Mouse (Mus musculus): ENCODE results near the gene Stard7.

The Stard7 gene

DNA sequence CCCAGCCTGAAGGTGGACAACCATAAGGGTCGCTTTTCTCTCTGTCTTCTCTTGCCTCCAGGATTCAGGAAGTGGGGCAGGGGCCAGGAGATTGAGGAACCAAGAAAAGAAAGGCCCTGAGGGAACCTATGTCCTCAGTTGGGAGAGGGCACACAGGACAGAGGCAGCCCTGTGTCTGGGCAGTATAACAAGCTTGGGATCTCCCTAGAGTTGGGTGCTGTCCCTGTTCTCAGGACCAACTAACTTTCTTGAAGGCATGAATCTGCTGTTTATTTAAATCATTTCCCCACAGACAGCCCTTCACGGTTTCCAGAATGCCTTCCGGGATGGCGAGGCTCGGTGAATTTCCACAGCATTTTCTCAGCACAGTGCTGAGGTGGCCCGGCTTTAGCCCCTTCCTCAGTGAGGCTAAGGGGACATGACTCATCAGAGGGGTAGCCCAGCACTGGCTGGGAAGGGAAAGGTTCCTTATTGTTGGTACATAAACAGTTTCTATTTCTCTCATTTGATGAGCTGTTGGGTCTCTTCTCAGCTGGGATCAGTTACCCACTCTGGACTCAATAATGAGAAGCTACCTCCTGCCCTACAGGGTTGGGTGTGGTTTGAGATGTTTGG is 52.8 kb downstream of the Stard7 start:
- DNase-seq (ENCODE audit: extremely low spot score): no peak

- DNase-seq (ENCODE audit: extremely low spot score): no peak
Observed at GRCm38 (mm10) chr2:127323667-127324066, 53.6 kb downstream of the Stard7 start.

DNA sequence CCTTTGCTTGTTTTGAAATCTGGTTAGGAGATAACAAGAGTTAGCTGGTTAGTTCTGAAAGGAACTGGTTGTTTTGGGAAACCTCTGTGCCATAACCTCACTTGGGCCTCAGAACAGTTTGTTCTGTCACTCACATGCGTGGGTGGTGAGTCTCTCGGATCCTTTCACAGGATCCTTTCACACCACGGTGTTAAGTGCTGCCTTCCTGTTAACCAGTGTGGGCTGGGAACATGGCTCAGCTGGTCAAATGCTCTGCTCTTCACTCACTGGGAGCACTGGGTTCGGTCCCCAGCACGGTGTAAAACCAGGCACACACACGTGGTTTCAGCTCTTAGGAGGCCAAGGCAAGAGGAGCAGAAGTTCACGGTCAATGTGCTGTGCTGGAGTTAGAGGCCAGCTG is 54.4 kb downstream of the Stard7 start:
- no peak for DNase-seq (ENCODE audit: extremely low spot score)

GRCm38 (mm10) chr2:127328090-127328851 is 58.3 kb downstream of the Stard7 start:
- DNase-seq (ENCODE audit: extremely low spot score): no peak

DNA sequence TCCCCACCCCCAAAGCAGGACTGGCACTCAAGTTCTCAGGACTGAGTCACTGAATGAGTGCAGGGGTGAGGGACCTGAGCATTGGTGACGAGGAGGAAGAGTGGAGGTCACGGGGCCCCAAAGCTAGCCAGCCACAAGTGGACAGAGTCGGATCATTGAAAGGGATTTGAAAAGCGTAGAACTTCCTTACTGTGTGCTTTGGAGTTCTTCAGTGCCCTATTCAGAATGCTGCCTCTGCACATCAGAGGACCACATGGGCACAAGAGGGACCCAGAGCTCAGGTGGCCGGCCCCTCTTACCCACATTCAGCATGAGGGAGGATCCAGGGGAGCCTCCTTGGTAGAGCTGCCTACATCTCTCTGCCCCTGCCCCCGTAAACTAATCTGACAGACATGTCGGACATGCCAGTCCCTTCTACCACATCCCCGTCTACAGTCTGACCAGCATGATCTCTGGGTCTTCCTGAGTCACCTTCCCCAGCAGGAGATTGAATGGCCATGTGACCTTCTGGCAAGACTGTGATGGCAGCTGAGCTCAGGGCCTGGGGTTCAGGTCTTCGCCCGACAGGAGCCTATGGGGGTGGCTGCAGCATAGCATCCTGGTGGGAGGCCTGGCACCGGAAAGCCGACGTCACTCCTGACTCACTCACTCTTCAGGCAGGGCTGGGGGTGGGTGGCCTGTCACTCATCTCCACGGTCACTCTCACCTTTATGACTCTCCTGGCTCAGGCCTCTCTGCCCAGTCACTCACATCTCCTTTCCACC is 63.0 kb downstream of the Stard7 start:
- DNase-seq (ENCODE audit: extremely low spot score): no peak

- no peak for DNase-seq (ENCODE audit: extremely low spot score)
Observed at GRCm38 (mm10) chr2:127333945-127334603, 64.1 kb downstream of the Stard7 start.

DNA sequence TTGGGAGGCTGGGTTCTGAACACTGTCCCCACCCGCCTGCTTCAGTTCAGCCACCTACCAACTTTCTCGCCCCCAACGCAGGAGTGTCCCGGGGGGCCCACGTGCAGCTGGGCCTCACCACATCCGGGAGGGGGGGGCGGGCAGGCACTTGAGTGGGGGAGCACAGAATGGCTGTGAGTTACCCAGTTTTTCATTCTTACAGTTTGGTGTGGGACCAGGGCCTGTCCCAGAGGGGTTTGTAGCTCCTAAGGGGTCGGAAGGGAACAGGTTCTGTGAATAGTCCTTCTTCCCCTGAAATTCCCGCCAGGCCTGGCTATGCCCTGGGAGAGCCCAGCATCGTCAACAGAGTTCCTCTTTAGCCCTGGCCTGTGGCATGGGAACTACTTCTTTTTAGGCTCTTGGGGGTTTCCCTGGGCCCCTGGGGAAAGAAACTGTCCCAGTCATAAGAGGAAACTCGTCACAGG is 65.1 kb downstream of the Stard7 start:
- no peak for DNase-seq (ENCODE audit: extremely low spot score)

- peak; percentile 69 for DNase-seq (ENCODE audit: extremely low spot score)
Observed at GRCm38 (mm10) chr2:127335767-127336496, 65.9 kb downstream of the Stard7 start, which contains the start of gene Dusp2. Gene Dusp2 (plus strand): TSS chr2:127336159.

GRCm38 (mm10) chr2:127336497-127336832 is 66.4 kb downstream of the Stard7 start:
- DNase-seq (ENCODE audit: extremely low spot score): no peak

GRCm38 (mm10) chr2:127336885-127337284 is 66.9 kb downstream of the Stard7 start:
- no peak for DNase-seq (ENCODE audit: extremely low spot score)

- DNase-seq (ENCODE audit: extremely low spot score): no peak
Observed at GRCm38 (mm10) chr2:127337531-127337930, 67.5 kb downstream of the Stard7 start.

DNA sequence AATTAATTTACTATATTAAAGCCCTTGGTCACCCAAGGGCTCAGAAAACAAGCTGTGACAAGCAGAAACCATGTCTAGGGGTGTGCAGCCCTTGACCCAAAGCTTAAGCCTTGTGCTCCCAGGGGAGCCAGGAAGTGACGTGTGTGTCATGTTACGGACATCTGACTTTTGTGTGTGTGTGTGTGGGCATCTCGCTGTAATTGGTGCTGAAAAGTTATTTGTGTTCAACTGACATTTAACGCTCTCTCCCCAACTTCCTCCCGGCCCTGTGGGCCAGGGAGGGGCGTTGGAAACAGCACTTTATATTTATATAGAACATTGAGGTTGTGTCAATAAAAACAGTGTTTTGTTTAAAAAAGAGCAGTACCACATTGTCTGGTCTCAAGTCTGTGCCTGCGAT is 68.0 kb downstream of the Stard7 start:
- no peak for DNase-seq (ENCODE audit: extremely low spot score)

DNA sequence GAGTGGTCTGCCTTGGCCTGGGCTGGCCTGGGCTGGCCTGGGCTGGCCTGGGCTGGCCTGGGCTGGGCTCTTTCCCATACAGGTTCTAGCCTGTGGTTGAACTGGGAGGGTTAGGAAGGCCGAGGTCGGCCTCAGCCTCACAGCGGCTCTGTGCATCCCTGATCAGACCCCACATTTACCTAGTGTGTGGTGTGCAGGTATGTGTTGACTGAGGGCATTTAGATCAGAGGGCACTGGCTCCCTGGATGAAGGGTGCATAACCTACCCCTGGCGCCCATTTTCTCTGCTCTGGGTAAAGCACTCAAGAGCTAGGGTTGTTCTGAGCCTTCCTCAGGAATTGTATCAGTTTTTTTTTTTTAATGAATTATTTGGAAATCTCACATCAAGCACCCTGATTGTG is 68.4 kb downstream of the Stard7 start, which contains the start of gene Astl:
TSS of gene Astl (plus strand) at position 224 of the 400 bp plus-strand sequence.
- DNase-seq (ENCODE audit: extremely low spot score): no peak

GRCm38 (mm10) chr2:127338833-127339232 is 68.8 kb downstream of the Stard7 start:
- no peak for DNase-seq (ENCODE audit: extremely low spot score)

DNA sequence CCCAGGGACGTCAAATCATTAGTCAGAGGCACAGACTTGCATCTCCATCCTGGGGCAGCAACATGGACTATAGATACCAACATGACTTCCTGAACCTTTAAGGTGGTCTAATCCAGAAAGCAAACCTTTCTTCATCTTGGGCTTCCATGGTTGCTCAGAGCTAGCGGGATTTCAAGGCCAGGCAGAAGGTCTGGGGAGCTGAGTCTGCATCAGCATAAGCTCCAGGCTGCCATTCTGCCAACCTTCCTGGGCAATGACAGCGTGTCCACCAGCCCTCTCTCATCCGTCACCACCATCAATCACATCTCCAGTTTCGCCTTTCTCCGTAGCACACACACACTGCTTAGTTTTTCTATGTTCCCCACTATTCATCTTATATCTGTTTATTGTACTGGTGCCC is 69.2 kb downstream of the Stard7 start:
- no peak for DNase-seq (ENCODE audit: extremely low spot score)

- DNase-seq (ENCODE audit: extremely low spot score): peak; percentile 62
Observed at GRCm38 (mm10) chr2:127341159-127341558, 71.1 kb downstream of the Stard7 start.

DNA sequence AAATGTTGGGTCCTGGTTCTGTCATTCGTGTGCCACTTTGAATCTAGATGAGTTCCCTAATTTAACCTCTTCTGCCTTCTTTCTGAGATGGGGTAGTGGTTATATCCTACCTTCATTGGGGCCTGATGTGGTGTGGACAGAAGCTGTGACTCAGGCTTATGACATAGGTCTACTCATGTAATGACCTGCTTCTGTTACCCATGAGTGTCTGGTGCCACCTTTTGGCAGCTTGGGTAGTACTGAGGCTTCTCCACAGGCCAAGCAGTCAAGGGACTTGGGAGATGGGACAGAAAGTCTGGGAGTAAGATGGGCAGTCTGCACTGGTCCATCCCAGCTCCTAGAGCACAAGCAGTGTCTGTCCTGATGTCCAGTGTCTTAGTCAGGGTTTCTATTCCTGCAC is 76.3 kb downstream of the Stard7 start:
- DNase-seq (ENCODE audit: extremely low spot score): no peak

GRCm38 (mm10) chr2:127347147-127347985 is 77.3 kb downstream of the Stard7 start:
- no peak for DNase-seq (ENCODE audit: extremely low spot score)

All from embryo, embryonic 9.5 days (tissue).